Mouse (Mus musculus) thymus, adult 2 months (tissue): ENCODE measurements around the gene Tmem150c.

ENCODE experiments used
- CTCF ChIP-seq: fragments of 200-500 bp; IDR thresholded peaks from 2 replicates; pipeline ENCODE4 v1.5.1; 2012; ENCODE audit warnings: mild to moderate bottlenecking, control low read depth, low read length, moderate library complexity, borderline replicate concordance; ENCODE audit not compliant: control insufficient read depth, poor library complexity, insufficient read depth; ENCODE audit errors: extremely low read depth
- POLR2A ChIP-seq: fragments of 200-500 bp; IDR thresholded peaks from 2 replicates; pipeline ENCODE4 v1.6.1; 2012; ENCODE audit warnings: mild to moderate bottlenecking, low read length, control low read depth, moderate library complexity; ENCODE audit not compliant: control insufficient read depth, poor library complexity, insufficient read depth; ENCODE audit errors: extremely low read depth

DNA sequence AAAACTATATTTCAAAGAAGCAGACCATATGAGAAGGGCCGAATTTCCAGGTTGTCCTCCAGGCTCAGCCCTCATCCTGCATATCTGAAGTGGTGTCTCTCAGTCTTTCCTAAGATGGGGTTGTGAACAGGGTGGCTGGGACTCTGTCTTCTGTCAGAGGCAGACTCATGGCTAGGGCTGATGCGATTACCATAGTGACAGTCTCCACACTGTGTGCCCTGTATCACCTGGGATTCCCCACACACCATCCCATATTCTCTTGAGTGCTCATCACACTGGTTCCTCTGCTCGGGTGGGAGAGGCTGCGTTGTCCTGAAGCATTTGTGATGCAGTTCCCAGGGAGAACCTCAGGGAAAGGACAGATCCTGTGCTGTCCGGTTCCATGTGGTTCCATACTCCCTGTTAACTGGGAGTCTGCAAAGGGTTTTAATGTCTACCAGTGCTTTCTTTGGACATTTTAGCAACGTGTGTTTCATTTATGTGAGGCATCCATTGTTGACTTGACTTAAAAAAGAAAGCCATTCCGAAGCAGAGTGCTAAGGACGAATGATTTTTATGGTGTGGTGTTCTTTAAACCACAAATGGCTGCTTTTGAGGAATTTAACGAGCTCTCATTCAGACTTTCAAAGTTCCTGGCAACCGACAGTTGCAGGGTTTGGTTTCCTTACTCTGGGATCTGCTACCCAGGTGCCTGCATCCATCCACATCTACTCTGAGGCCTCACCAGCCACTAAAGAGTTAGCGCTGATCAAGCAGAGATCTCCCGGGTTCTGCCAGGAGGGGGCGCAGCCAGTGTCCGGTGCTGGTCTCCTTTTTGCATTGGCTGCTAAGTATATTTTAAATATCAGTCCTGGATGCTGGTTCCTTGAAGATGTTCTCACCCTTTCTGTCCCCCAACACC, 7.2 kb upstream of the Tmem150c start:
- TF ChIP-seq POLR2A (no peak), CTCF (peak; percentile 57; the same call in 1 of the 2 replicates)
